Mouse (Mus musculus): ENCODE results near the gene Irgq. TPM values are rescaled to one million over a fixed set of nuclear protein-coding genes. Genes with fewer than 3 reads are reported as not detected.

Gene Irgq
- total RNA-seq, 4 experiments from 2014 or later: 53.6 to 65.2 (median 60.0) TPM

DNA sequence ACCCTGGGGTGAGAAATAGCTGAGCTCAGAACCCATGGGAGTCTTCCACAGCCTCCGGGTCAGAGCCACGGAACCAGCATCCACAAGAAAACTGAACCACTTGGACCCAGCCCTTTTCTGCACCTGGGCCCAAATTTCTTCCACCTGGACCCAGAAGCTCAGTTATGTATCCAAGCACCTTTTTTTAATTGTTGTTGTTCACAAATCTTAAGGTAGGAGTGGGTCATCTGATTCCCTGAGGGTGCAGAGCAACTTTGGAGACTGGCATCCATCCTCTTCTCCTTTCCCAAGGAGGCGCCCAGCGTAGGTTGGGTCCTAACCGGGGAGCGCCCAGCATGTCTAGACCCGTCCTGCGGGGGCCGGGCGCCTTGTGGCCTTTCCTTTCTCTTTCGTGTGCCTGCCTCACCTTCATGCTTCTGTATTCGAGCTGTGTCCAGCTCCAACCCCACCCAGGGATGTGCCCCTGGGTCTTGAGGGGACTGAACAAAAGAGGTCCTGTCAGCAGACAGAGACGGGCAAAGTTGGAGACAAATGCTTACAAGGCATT, 15.7 kb downstream of the Irgq start, which contains the start of the genes Pinlyp and Xrcc1:
Gene Pinlyp, minus strand, starts transcription at position 51 of the 547 bp plus-strand sequence.
Gene Xrcc1, plus strand, starts transcription at position 222 of the 547 bp plus-strand sequence.
- no peak for DNase-seq (ENCODE audit: low spot score in 2 of 2)

DNA sequence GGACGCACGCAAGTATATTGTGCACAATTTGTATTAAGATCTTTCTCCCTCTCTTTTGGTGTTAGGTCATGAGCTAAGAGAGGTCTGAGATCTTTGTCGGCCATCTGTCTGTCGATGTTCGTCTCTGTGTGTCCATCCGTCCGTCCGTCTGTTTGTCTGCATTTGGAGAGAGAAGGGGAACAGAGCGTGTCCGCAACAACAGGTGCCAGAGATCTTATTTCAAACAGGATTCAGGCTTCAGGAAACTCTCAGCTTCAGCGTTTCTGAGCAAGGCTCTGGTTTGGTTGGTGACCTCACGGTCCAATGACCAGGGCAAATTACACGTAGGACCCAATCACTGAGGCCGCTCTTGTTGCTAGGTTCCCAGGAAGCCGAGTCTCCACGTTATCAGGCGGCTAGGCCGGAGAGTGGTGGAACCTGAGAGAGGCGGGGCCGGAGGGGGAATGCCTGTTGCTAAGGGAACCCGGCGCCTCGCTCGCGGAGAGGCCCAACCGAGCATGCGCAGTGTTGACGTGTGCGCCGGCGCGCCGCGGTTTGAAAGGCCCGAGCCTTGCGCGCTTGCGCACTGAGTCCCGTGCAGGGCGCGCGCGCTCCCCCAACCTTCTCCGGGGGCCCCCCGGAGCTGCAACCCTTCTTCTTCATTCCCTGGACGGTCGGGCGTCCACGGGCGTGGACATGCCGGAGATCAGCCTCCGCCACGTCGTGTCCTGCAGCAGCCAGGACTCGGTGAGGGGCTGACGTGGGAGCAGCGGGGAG, 16.3 kb downstream of the Irgq start:
- peak; percentile 99 for DNase-seq (ENCODE audit: low spot score in 2 of 2)

DNA sequence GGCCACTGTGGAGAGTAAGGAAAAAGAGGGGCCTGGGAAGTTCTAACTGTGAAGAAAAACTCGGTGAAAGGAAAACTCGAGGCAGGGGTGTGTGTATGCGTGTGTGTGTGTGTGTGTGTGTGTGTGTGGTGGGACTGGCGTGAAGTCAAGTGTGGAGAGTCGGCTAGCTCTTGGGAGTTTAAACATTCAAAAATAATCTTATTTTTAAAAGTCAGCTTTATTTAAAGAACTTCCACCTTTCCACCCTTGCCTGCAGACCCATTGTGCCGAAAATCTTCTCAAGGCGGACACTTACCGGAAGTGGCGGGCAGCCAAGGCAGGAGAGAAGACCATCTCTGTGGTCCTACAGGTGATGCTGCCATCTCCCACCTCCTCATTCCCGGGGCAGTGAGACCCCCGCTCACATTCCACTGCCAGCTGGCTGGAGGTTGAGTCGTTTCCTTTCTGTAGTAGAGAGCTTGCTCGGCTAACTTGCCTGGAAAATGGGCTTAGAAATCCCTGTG, 17.1 kb downstream of the Irgq start:
- DNase-seq (ENCODE audit: low spot score in 2 of 2): no peak

GRCm38 (mm10) chr7:24551985-24552759, 21.7 kb downstream of the Irgq start:
- DNase-seq (ENCODE audit: low spot score in 2 of 2): no peak

- DNase-seq (ENCODE audit: low spot score in 2 of 2): no peak
Observed at GRCm38 (mm10) chr7:24555786-24556185, 25.3 kb downstream of the Irgq start.

GRCm38 (mm10) chr7:24561450-24561849, 31.0 kb downstream of the Irgq start:
- DNase-seq (ENCODE audit: low spot score in 2 of 2): no peak

- DNase-seq (ENCODE audit: low spot score in 2 of 2): no peak
Observed at GRCm38 (mm10) chr7:24563191-24563836, 32.8 kb downstream of the Irgq start.

DNA sequence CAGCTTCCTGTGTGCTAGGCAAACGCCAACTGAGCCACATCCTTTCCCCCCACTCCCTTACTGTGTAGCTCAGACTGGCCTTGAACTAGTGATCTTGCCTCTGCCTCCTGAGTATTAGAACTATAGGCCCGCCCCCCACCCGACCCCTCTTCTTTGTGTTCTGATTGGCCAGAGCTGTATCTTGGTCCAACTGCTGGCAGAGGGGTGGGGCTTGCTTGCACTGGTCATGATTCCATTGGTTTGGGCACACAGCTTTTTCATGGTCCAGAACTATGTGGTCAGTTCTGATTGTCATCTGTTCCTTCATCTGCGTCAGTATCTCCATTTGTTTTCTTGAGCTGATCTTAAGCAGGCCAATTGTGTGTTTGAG, 33.3 kb downstream of the Irgq start:
- no peak for DNase-seq (ENCODE audit: low spot score in 2 of 2)

DNA sequence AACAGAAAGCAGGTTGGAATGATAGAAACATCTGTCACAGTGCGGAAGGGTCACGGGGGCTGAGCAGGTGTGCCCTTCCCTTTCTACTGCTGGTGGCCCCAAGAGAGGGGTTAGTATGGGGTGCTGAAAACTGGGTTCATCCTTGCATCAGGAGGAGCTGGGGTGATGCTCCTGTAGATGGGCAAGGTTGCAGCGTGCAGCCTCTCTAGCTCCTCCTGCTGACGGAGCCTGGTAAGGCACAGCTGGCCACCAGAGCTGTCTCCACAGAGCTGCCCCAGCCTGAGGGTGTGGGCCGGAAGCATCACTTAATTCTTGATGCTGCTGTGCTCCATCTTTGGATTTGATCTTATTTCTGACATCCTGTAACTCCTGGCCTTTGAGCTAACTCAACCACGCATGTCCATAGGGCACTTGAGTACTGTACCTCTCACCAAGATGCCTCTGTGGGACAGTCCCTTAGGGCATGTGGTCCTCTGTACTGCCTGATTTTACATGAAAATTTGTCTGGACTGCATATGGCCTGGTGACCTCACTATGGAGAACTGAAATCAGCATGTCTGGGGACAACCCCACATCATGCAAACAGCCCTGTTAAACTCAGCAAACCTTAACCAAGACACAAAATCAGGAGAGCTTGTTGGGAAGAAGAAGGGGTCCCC, 34.2 kb downstream of the Irgq start:
- DNase-seq (ENCODE audit: low spot score in 2 of 2): peak in 1 of 2 experiments; percentile 71

DNA sequence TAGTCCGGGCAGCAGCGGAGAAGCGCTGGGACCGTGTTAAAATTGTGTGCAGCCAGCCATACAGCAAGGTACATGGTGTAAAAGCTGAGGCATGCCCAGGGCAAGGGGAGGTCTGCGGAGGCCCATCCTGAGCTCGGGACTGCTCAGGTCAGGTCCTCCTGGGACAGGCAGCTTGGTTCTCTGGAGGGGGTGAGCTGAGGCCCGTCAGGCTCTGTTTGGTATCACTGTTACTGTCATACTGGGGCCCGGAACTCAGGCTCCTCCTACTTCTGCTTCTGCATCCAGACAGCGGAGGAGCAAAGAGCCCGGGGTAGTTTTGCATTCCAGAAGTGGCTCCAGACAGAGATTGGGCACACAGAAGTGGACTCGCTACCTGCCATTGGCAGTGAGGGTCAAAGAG, 35.1 kb downstream of the Irgq start:
- DNase-seq (ENCODE audit: low spot score in 2 of 2): no peak

- no peak for DNase-seq (ENCODE audit: low spot score in 2 of 2)
Observed at GRCm38 (mm10) chr7:24566206-24566605, 35.7 kb downstream of the Irgq start.

- DNase-seq (ENCODE audit: low spot score in 2 of 2): no peak
Observed at GRCm38 (mm10) chr7:24568512-24568911, 38.0 kb downstream of the Irgq start.

GRCm38 (mm10) chr7:24571071-24571470, 40.6 kb downstream of the Irgq start:
- no peak for DNase-seq (ENCODE audit: low spot score in 2 of 2)

DNA sequence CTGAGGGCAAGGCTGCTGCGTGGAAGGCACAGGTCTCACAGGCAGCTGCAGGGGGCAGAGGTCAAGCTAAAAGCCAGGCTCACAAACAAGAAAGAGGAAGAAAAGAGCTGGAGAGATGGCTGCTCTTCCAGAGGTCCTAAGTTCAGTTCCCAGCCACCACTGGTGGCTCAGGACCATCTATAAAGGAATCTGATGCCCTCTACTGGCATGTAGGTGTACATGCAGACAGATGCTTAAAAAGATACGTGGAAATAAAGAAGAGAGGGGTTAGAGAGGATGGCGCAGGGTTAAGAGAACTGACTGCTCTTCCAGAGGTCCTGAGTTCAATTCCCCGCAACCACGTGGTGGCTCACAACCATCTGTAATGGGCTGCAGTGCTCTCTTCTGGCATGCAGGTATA, 42.0 kb downstream of the Irgq start:
- DNase-seq (ENCODE audit: low spot score in 2 of 2): no peak

DNA sequence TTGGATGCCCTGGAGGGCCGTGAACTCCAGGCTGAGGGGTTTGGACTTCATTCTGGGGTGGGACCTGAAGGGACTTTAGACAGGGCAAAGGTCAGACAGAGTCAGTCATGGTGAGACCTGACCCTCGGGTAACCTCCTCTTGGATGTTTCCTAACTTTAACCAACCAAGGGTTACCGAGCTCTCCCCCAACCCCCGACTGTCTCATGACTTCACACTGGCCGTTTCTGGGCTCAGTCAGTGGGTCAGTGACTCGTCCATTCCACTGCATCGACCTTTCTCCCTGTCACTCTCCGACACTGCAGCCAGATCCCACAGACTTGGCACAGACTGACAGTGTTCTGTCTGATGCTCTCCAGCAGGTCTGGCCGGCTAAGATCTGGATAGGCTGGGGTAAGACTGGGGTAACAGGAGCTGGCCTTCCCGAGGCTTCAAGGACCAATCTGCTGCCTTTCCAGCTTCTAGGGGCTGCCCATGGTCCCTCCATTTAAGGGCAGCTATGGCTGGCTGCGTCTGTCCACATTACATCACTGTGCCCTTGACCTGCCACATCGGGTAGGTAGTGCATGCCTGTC, 43.8 kb downstream of the Irgq start:
- DNase-seq (ENCODE audit: low spot score in 2 of 2): no peak

DNA sequence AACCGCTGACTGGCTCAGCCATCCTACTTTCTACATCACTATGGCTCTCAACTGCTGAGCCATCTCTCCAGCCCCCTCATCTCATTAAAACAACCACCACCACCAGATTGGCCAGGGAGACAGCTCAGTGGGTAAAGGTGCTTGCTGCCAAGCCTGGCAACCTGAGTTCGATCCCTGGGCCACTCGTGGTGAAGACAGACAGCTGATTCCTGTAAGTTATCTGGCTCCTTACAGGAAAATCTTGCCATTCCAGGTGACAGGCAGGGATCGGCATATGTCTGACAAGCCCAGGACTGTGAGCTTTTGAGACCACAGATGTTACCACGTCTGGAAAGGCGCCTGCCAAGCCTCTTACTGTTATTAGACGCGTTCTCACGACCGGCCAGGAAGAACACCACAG, 47.3 kb downstream of the Irgq start:
- DNase-seq (ENCODE audit: low spot score in 2 of 2): no peak

DNA sequence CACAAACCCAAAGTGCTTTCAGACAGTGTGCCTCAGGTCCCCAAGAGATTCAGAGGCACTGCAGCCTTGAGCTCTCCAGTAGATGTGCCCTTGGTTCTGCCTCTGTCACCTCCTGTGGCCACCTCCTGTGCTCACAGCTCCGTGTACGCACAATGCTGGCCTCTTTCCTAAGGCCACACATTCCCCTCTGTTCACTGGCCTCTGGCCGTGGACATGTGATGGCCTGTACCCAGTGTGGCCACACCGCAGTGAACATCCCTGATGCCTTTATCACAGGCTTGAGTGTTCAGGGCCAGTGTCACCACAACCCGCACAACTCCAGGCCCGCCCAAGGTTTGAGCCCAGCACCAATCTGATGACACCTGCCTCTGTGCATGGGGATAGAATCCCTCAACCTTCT, 54.4 kb downstream of the Irgq start:
- DNase-seq (ENCODE audit: low spot score in 2 of 2): no peak

DNA sequence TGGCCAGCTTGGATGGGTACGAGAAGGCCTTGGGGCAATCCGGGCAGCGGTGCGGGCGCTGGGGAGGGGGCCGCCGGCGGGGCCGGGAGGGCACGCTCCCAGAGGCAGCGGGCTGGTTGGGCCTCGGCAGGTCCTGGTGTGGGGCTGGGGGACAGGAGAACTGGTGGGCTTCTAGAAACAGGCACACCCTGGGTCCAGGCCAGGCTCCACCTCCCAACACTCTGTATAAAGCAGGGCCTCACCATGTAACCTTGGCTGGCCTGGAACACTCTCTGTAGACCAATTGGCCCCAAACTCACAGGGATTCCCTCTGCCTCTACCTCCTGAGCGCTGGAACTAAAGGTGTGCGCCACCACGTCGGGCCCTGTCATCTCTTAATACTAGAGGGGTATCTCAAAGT, 55.5 kb downstream of the Irgq start:
- DNase-seq (ENCODE audit: low spot score in 2 of 2): no peak

DNA sequence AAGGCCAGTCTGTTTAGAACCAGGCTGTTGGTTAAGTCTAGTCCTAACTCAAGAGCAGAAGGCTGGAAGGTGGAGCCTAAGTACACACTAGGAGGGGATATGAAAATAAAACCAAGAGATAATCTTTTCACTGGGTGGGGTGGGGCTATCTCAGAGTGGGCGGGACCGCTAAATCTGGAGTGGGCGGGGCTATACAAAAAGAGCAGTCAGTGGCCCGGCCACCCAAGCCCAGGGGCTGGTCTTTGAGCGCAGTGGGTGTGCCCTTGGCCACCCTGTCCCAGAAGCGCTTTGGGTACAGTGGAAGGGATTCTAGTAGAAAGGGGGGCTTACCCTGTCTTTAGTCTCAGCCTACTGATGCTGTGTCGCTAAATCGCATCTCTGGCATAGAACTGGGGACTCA, 56.3 kb downstream of the Irgq start:
- no peak for DNase-seq (ENCODE audit: low spot score in 2 of 2)

DNA sequence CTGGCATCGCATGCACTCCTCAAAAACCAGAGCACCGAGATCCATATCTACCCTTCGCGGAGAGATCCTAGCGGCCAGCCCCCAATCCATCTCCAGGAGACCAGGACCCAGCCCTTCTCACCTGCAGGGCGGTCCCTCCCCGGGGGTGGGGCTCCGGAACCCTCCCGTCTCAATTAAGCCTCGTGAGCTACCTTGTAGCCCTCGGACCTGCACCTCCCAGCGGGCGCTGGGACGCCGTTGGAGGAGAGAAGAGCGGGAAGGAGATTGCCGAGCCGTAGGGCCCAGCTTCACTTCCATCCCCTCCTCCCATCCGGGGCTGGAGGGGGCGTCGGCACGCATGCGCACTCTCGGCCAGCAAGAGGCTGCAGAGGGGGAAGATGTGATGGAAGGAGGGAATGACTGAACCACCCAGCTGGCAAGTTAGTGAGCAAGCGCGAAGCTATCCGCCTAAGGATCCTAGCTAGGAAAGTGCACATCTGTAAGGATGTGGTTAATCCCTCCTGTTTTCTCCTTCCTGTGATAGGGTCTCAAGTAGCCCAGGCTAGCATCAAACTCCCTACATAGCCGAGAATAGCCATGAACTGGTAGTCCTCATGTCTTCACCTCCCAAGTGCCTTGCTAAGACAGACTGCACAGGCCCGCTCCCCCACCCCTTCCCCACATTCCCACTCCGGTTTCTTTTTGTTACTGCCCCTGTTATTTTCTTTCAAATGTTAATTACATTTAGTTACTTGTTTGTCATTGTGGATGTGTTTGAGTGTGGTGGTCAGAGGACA, 57.0 kb downstream of the Irgq start, which contains the start of the genes Ethe1 and Zfp575:
Gene Ethe1, plus strand, starts transcription at position 214 of the 776 bp plus-strand sequence.
Gene Zfp575, minus strand, starts transcription at position 312 of the 776 bp plus-strand sequence.
- peak; percentile 57 to 74 for DNase-seq (ENCODE audit: low spot score in 2 of 2)
